Mouse (Mus musculus) thymus, adult 18-20 months (tissue): ENCODE measurements around the gene Rp9.
A peak's percentile ranks its signal among the peaks of the same experiment; 100 is the strongest.
"Not testable (repeated sequence)": the region's sequence is repeated elsewhere in the genome, so short reads cannot be mapped to it uniquely, and the experiment has no call there.

Experiments used
- DNase-seq, 2 experiments: peaks; one replicate each; pipeline ENCODE4 v3.0.0; 2022; ENCODE audit warnings: mixed read lengths in 2 of 2

The Rp9 gene

DNA sequence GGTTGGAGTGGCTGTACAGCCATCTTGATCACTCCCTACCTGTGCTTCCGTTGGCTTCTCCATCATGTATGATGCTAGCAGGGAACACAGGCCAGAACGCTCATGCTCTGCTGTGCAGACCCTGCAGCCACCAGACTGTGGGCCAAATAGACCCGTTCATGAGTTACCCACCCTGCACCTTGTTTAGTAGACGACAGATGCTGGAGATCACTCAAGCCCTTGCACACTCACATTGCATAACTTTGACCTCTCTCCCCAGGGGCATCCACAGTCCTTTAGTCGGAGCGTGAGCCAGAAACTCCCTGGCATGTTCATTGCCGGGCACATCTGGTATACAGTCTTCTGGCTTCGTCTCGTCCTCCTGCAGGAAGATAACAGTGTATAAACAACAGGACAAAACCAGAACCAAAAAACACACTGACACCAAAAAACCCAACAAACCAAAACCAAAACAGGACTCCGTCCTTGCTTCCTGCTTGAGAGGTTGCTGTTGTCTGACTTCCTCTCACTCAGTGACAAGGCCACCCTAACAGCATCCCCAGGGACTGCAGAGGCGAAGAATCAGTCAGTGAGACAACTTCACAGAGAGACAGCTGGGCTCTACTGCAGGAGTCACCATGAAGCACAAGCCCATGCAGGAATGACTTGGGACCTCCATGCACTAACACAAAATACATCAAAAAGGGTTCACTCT, 12.3 kb downstream of the Rp9 start:
- DNase-seq, result no peak

DNA sequence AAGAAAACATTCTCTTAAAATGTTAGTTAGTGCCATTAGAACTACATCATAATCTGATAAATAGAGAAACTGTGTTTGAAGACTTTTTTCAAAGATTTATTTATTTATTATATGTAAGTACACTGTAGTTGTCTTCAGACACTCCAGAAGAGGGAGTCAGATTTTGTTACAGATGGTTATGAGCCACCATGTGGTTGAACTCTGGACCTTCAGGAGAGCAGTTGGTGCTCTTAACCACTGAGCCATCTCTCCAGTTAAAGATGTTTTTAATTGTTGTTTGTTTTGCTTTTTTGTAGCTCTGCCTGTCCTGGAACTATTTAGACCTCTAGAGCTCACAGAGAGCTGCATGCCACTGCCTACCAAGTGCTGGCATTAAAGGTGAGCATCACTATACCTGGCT, 14.5 kb downstream of the Rp9 start:
- no peak for DNase-seq

DNA sequence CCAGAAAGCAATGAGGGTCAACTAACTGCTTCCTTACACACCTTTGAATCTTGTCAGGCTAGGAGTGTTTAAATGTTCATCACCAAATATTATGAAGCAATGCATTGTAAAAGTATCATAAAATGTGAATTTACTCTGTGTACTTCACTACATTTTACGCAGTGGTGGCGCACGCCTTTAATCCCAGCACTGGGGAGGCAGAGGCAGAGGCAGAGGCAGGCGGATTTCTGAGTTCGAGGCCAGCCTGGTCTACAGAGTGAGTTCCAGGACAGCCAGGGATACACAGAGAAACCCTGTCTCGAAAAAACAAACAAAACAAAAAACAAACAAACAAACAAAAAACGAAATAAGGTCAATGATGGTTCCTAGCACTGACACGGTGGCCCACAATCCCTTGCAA, 15.6 kb downstream of the Rp9 start, which contains the start of gene Gm17545:
TSS of gene Gm17545 (plus strand) at position 301 of the 400 bp plus-strand sequence.
- not testable (repeated sequence) for DNase-seq

DNA sequence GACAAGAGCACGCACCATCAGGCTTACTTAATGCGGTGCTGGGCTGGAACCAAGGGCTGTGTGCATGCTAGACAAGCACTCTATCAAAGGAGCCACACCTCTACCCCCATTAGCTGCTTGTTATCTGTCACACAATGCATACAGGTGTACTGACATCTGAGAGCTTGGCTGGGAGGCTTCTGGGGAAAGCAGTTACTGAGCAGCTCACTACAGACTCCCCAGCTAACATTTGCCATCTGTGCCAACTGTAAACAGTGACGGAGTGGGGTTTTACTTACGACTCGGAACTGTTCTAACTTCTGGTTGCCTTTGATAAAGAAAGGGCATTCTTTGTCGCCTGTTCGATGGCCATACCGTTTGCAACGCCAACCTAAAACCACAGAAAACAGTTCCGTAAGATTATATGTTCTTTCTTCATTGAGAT, 16.0 kb downstream of the Rp9 start:
- DNase-seq, result no peak

DNA sequence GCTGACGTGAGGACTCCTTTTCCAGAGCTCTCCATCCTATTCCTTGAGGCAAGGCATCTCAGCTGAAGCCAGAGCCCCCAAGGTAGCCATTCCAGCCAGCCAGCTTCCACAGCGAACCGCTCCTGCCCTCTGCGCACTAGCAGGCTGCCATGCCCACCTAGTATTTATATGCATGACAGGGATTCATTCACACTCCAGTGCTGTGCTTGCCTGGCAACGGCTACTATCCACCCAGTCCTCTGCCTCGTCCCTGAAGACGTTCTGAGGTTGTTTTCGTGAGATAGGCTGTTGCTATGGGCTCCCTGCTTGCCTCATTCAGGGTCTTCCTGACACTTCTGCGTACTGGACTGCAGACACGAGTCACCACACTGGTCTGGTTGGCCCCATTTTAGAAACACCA, 16.8 kb downstream of the Rp9 start:
- no peak for DNase-seq

DNA sequence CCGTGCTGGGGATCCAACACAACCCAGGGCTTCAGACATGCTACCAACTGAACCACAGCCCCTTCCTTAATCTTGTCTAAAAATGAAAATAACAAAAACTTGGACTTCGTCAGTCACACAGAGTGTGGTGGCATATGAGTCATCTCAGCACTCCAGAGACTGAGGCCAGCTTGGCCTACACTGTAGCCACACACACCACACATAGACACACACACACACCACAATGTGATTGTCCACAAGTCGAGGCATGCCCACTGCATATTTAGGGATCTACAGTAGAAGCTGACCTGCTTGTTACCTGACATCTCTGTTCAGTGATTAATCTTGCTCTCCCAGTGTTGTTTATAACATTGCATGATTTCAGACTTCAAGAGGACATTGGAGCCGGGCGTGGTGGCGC, 20.3 kb downstream of the Rp9 start:
- no peak for DNase-seq

DNA sequence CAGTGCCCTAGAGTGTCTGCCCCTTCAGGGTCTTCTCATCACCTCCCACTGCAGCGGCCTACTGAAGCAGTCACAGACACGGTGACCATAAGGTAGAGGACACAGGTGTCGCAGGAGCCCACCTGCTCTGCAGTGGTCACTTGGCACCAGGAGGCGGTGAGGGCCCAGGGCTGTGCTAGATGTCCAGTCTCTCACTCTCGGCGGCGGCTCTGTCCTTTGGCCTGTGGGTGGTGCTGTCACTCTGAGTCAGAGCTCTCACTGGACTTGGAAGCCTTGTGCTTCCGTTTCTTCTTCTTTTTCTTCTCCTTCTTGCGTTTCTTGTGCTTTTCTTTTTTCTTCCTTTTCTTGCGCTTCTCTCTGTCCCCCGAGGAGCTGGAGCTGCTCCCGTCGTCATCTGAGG, 21.1 kb downstream of the Rp9 start:
- no peak for DNase-seq

DNA sequence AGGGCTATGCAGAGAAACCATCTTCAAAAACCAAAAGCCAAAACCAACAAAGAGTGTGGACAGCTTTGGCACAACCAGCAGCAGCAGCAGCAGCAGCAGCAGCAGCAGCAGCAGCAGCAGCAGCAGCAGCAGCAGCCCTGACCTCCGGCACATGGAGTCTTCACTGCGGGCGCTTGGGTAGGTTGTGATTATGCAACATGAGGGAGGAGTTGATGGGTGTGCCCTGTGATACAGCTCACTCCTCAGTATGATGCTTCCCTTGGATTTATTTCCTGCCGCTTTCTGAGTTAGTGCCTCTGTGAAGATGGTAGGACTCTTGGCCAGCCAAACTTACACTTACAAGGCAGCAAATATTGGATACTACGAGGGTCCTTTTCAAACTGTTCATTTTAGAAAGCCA, 22.3 kb downstream of the Rp9 start:
- DNase-seq, result no peak

DNA sequence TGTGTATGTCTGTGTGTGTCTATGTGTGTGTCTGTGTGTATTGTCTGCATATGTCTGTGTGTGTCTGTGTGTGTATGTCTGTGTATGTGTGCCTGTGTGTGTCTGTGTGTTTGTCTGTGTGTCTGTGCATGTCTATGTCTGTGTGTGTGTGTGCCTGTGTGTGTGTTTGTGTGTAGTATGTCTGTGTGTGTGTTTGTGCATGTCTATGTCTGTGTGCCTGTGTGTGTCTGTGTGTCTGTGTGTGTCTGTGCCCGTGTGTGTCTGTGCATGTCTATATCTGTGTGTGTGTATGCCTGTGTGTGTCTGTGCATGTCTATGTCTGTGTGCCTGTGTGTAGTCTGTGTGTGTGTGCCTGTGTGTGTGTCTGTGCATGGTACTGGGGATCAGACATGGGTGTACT, 24.4 kb downstream of the Rp9 start:
- no peak for DNase-seq

DNA sequence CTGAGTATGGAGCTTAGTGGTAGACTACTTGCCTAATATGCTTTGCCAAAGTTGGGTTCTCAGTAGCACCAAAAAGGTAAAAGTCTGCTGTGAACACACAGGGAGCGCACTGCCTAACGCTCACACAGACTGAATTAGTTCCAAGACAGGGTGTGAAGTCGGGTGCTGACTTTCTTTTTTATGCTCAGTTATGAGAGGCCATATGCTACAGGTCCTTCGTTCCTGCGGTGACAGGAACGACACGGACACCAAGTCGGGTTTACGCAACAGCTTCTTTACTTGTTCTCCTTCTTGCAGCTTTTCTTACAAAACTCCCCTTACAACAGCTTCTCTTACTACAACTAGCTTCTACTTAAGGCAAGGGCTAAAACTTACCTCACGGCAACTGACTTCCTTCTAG, 26.4 kb downstream of the Rp9 start:
- DNase-seq, result no peak

DNA sequence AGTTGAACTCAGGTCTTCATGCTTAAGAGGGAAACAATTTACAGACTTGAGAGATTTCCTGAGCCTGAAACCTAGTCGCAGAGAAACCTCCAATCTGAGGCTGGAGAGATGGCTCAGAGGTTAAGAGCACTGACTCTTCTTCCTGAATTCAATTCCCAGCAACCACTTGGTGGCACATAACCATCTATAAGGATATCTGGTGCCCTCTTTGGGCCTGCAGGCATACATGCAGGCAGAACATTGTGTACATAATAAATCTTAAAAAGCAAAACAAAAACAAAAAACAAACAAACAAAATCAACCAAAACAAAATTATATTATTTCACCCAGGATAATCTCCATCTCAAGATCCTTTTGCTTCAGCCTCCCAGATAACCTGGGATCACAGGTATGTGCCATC, 30.7 kb downstream of the Rp9 start:
- DNase-seq, result no peak

DNA sequence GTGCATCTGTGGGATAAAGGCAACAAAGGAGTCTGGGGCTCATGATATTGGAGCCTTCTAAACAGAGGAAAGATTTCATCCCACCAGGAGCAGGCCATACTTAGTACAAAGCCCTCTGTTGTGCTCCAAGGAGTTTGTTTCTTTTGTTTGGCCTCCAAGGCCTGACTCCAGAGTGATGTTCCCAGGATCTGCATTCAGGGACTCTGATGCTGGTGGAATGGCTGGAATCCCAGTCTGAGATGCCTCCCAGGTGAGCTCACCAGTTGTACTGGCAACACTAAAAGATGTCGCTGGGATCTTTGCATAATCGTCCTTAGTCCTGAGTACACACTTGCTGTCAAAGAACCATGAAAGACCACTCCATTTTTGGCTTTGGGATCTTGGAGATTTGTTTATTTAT, 35.4 kb downstream of the Rp9 start:
- no peak for DNase-seq

DNA sequence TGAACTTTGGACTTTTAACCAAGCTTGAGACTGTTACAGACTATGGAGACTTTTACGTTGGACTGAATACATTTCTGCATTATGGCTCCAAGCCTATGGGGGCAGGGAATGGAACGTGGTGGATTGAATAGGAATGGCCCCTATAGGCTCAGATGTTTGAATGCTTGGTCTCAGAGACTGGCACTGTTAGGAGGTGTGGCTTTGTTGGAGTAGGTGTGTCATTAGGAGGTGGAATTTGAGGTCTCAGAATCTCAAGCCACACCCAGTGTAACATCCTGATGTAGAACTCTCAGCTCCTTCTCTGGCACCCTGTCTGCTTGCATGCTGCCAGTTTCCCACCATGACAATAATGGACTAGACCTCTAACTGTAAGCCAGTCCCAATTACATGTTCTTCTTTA, 36.3 kb downstream of the Rp9 start:
- no peak for DNase-seq

DNA sequence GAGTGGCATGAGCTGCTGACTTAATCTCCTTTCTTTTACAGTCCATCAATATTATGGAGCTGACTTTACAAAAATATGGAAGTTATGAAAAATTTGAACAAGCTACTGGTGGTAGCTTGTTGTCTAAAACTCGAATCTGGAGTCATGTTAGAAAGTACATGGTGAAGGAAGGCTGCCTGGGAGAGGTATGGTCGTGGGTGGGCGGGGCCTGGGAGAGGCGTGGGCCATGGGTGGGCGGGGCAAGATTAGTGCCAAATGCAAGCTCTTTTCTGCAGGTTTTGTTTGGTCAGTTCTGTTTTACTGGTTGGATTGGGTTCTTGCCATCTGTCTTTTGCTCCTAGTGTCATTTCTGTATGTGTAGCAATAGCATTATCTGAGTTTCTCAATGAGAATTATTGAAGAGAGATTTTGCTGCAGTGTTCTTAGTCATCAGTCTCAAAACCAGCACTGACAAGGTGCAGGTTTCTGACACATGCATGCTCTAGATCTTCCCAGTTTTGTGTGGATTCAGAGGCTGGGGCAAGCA, 39.2 kb downstream of the Rp9 start:
- DNase-seq, result no peak

DNA sequence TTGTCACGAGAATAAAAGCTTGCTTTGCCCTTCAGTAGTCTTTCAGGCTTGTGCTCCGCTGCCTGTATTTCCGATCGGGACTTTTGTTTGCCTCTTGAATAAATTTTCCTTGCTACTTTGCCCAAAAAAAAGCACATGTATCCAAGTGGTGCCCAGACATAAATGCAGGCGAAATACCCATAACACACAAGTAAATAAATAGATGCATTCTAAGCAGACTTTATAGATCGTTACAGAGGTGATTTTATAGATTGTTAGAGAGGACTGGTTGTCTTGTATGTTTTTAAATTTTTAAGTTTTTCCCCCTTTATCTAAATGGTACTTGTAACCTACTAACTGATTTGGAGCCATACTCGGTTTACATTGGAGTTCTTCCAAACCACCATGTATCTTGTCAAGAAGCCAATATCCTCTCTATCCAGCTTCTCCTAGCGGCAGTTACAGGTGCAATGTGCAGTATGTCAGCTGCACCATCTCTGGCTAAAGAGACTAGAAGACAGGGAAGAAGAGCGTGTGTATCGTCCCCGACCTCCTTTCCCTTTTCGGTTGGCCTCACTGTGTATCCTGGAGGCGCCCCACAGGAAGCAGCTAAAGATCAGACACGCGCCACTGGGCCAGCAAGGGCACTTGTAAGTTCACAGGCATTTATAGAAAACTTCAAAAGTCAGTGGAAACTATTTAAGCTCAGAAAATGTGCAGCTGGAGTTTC, 39.9 kb downstream of the Rp9 start:
- peak; percentile 25 to 47 for DNase-seq

DNA sequence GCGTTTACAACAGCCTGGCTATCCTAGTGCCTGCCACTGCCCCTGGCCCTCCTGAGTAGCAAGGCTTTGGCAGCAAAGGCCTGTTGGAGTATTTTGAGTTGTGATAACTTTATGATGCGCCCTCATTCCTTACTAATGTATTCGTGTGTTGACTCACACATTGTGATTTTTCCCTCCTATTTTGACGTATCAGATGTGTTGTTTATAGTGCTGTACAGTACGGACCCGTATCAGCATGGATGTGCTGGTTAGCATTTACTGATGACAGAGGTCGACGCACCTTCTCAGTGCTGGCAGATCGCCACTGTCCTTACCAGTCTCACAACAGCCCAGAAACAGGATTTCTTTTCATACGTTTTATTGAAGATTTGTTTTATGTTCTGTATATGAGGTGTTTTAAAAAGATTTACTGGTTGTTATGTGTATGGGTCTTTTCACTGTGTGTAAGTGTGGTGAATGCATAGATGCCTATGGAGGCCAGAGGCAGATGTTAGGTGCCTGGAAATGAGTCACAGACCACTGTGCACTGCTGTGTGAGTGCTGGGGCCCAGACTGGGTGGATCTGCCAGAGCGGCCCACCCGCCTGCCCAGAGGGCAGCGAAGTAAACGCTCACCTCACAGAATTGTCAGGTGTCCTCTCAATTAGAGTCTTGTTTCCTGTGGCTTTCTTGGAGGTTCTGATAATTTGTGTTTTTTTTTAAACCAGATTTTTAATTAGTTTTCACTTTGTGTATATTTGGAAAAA, 40.7 kb downstream of the Rp9 start:
- no peak for DNase-seq

DNA sequence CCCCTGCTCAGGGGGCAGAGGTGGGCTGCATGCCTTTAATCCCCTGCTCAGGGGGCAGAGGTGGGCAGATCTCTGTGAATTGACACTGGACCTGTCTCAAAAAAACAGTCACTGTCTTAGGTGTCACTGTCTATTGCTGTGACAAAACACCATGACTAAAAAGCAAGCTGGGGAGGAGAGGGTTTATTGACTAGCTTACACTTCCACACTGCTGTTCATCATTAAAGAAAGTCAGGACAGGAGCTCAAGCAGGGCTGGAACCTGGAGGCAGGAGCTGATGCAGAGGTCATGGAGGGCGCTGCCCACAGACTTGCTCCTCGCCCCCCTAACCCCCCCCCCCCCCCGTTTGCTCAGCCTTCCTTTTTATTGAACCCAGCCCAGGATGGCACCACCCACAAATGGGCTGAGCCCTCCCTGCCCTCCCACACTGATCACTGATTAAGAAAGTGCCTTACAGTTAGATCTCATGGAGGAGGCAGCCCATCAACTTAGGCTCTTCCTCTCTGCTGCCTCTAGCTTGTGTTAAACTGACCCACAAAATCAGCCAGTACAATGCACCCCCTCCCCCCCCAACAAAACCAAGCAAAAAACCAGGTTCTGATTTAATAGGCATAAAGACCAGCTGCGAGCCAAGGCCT, 41.4 kb downstream of the Rp9 start:
- DNase-seq, result no peak

DNA sequence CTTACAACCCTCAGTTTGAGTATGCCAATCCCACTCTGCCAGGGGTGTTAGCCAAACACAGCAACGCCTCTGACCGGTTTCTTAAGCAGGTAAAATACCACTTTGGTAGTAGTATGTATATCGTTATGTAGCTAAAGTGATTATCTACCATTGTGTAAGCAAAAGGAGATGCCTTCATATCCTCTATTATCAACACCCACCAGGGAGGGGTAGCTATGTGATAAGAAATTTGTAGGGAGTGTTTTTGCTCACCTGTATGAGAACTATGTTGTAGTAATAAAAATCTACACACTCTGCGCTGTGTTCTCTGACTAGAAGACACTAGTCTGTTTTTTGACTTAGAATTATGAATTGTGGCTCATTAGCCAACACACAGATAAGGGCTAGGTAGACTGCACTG, 44.8 kb downstream of the Rp9 start:
- DNase-seq, result no peak

DNA sequence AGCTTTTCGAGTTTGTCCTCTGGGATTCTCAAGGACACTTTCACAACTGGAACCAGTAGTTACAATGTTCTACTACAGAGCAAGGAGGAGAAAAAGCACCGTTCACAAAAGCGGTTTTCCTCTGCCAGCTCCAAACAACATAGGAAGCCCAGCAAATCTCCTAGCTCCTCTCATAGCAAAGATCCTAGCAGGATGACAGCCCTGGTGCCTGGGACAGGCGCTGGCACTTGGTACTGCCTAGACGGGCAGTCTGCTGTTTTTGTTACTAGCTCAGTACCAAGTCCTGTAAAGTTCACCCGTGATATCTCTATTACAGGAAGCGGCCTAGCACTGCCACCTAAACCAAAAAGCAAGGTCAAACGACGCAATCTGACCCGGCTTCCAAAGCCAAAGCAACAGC, 45.3 kb downstream of the Rp9 start:
- no peak for DNase-seq

DNA sequence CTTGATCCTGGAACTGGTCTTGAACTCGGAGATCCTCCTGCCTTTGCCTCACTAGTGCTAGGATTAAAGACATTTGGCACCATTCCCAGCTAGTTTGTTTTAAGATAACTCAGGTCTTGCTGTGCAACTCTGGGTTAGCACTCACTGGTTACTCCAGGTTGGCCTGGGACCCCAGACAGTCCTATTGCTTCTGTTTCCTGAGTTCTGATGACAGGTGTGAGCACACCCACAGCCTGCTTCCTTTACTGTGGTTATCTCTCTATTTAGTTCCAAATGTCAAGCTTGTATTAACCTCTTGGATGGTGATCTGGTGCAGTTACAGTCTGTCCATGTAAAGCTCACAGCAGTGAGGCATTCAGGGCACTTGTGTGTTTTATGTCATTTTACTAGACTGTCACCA, 46.0 kb downstream of the Rp9 start:
- DNase-seq, result no peak

DNA sequence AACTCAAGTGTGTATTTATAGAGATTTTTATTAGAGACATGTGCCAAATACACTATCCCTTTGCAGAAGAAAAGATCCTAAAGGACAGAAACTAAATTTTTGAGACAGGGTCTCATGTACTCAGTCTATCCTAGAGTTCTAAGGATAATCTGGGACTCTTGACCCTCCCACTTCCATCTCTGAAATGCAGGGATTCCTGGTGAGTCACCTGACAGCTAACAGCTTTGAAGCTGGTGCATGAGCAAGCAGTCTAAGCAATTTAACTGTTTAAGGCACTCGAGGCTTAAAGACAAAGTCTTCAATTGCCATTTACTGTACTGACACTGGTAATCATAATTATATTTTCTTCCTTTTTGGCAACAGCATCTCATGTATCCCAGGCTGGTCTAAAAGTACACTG, 47.0 kb downstream of the Rp9 start:
- no peak for DNase-seq

DNA sequence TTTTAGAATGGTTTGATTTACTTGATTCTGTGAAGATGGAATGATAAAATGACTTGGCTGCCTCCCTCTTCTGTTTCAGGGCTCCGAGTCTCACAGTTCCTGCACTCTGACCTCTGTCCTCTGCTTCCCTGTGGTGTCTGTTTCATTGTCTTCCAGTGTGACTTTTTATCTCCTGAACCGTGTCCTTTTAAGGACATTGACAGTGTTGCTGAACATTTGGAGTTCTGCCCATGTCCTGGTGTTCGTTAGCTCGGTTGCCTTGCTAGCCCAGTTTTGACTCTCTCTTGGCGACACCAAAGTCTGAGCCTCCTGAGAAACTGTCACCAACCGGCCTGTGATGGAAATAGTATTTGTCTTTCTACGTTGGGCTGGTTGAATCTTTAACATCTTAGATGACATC, 49.1 kb downstream of the Rp9 start:
- no peak for DNase-seq

DNA sequence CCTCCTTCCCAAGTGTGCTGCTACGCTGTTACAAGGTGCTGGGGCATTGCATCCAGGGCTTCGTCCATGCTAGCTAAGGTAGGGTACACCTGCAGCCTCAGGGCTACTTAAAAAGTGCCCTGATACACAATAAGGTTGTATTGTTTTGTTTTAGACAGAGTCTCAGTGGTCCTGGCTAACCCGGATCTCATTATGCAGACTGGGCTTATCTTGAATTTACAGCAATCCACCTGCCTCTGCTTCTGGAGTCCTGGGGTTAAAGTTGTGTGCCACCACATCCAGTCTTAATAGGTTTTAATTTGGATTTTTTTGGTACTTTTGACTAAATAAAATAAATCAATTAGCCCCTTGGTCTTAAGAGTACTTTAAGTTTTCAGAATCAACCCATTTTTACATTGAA, 49.7 kb downstream of the Rp9 start:
- DNase-seq, result no peak
